In the genomic region with DNA sequence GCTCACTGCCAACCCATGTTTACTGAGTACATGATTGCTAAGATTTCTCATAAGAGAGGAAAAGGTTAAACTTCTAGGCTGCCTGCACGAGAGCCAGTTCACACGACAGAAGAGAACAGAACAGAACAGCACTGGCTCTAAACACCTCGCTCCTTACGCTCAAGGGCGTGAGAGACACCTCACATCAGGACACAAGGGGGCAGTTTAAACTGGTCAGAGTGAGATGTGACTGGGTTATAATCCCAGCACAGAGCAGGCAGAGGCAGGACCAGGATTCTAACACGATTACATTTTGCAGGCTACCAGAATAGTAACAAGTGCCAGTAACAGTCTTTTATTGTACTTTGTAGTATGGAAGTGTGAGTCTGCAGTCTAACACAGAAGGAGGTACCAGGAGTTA, we compare ENCODE assay signal across 20 mouse cellular contexts. TPM values are rescaled to one million over a fixed set of nuclear protein-coding genes. Genes with fewer than 3 reads are reported as not detected.
"Had no signal": no experiment of that assay in that cellular context is flagged by ENCODE, and none has a peak within 500 bp of the region (broad histone marks: within the 10 kb centered on the region; RNA-seq: fewer than 3 reads in every experiment).

No protein-coding gene starts in this region.

- H3K4me2 ChIP-seq: liver, embryonic 15.5 days; lung, embryonic 15.5 days; midbrain, embryonic 12.5 days; neural tube, embryonic 12.5 days had no signal

- ATAC-seq: liver, postnatal 0 days had no signal

- H3K9ac ChIP-seq: liver, embryonic 15.5 days; liver, postnatal 0 days; lung, embryonic 15.5 days; midbrain, embryonic 12.5 days; neural tube, embryonic 12.5 days had no signal

- H3K4me1 ChIP-seq: lung, embryonic 15.5 days; midbrain, embryonic 12.5 days; neural tube, embryonic 12.5 days had no signal

- H3K27ac ChIP-seq: liver, embryonic 15.5 days; lung, embryonic 15.5 days; macrophage; midbrain, embryonic 12.5 days; neural tube, embryonic 12.5 days had no signal

- H3K9me3 ChIP-seq: liver, embryonic 15.5 days; lung, embryonic 15.5 days; megakaryocyte, embryonic 14.5 days; midbrain, embryonic 12.5 days; neural tube, embryonic 12.5 days had no signal

- DNase-seq: liver, postnatal 0 days; lung, adult 2 months; lung, postnatal 10 days; midbrain, embryonic 14.5 days; right cerebral cortex, postnatal 25 days; right cerebral cortex, postnatal 4 days; spleen, adult 18-20 months; thymus, adult 2 months; thymus, postnatal 25 days; thymus, postnatal 4 days had no signal

- H3K27me3 ChIP-seq: liver, embryonic 15.5 days; lung, embryonic 15.5 days; megakaryocyte, embryonic 14.5 days; midbrain, embryonic 12.5 days; neural tube, embryonic 12.5 days had no signal

- H3K4me3 ChIP-seq: liver, embryonic 15.5 days; lung, embryonic 15.5 days; megakaryocyte, embryonic 14.5 days; midbrain, embryonic 12.5 days; neural tube, embryonic 12.5 days had no signal

RNA-seq across cellular contexts. Expression of a gene that starts 55.6 kb away (rescaled TPM):
- total RNA-seq: monocyte, adult 5-6 weeks; neutrophil, adult 5-6 weeks had no signal
- polyA plus RNA-seq: macrophage; small intestine, adult 2 months had no signal

RNA-seq across cellular contexts. Expression of a gene that starts 56.3 kb away (rescaled TPM):
- total RNA-seq: monocyte, adult 5-6 weeks had no signal
- polyA plus RNA-seq: neural tube, embryonic 14.5 days had no signal
